Mouse (Mus musculus) induced T-regulatory cell, adult 2 months (primary cell): ENCODE results near the gene Acsf3.
A peak's percentile ranks its signal among the peaks of the same experiment; 100 is the strongest.

Experiments used
- DNase-seq: peaks from one replicate; pipeline ENCODE4 v3.0.0-alpha.2; 2012; ENCODE audit warnings: low read depth

Gene Acsf3

DNA sequence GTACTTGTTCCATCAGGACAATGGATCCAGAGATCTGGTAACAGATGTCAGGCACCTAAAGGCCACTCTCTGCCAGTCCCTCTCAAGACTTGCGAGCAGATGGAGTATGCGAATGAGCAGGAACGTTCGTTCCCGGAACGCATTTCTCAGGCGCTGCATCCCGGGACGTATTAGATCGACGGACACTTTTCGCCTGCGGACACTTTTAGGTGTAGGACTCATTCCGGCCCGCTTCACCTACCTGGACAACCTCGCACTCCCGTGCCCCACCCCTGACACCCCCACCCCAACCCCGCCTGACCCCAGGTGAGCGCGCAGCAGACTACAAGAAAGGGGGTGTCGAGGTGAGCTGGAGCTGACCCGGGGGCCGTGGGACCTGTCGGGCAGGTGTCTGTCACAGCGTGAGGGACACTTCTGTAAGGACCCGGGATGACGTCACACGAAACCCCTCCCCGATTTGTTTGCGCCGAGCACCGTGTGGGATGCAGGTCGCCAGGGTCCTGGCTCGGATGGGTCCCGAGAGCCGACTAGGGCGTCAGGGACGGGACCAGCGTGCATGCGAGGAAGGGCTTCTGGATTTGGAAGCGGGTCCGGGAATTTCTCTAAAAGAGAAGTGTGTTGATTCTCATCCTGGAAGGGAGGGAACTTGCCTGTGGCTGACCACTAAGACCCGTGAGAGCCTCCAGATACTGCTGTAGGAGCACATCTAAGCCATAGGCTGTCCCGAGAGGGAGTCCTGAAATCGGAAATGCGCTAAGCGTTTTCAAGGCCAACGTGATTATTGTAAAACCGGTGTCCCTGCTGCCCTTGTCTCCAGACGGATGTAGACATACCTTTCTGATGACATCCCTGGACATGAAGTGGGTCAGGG lies at the start of gene Acsf3:
Acsf3 (plus strand) TSS at position 202 of the 871 bp plus-strand sequence.
- DNase-seq: peak; percentile 81

DNA sequence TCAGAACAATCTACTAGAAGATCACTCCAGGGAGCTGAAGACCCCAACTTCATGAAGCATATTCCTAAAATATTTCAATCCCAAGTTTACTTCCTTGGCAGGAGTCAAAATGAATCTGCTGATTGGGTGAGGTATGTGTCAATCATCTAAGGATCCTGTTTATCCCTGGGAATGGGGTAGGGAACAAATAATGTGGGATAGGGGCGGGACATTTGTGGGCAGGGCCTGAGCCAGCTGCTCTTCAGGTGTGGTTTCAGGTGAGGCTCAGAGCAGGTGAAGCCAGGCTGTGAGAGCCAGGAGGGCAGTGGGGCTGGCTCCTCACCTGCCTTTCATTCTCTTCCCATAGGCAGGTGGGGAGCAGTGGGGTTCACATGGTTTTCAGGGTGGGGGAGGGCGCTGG lies 48.5 kb upstream of the Acsf3 start:
- no peak for DNase-seq

DNA sequence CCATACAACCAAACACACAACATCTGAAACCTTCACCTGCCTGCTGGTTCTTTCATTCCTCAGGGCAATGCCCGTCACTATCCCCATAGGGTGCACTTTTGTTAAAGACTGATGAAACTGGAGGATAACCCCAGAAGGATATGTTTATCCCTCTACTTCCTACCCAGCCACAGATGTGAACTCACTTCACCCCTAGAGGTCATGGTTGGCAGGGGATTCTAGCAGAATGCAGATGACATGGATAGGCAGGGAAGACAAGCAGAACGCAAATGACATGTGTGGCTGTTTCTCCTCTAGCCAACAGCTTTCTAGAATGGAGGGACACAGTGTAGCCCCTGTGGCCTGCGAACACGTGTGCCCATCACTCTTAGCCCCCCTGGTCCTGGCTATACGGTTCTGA lies 47.9 kb upstream of the Acsf3 start:
- DNase-seq: no peak

DNA sequence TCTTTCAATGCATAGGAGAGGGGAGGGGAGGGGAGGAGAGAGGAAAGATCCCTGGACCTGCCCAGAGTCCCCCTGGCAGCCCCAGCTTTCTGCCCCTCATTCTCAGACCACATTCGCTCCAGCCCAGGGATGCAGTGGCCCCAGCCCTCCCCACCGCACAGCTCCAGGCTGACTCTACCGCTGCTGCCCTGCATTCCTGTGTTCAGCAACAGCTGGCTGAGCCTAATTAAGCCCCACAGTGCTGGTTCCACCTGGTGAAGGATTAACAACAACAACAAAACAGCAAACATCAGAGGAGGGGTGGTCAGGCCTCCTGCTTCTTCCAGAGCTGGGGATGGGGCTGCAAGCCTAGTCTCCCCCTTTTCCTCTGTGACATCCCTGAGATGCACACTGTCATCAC lies 46.7 kb upstream of the Acsf3 start:
- DNase-seq: no peak

DNA sequence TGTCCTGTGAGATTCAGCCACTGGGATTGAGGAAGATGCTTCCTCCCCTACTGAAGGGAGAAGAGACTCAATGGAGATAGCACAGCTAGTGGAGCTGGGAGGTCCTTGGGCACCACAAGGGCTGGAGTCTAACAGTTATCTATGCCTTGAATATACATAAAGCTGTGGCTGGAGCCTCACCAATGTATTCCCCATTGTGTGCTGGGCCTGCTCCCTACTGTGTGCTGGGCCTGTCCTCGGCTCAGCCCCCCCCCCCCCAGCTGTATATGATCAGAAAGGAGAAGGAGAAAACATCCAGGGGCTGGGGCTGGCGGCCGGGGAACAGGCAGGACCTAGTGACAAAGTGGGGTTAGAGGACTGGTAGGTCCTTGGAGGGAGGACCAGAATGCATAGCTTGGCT lies 40.2 kb upstream of the Acsf3 start:
- DNase-seq: no peak

DNA sequence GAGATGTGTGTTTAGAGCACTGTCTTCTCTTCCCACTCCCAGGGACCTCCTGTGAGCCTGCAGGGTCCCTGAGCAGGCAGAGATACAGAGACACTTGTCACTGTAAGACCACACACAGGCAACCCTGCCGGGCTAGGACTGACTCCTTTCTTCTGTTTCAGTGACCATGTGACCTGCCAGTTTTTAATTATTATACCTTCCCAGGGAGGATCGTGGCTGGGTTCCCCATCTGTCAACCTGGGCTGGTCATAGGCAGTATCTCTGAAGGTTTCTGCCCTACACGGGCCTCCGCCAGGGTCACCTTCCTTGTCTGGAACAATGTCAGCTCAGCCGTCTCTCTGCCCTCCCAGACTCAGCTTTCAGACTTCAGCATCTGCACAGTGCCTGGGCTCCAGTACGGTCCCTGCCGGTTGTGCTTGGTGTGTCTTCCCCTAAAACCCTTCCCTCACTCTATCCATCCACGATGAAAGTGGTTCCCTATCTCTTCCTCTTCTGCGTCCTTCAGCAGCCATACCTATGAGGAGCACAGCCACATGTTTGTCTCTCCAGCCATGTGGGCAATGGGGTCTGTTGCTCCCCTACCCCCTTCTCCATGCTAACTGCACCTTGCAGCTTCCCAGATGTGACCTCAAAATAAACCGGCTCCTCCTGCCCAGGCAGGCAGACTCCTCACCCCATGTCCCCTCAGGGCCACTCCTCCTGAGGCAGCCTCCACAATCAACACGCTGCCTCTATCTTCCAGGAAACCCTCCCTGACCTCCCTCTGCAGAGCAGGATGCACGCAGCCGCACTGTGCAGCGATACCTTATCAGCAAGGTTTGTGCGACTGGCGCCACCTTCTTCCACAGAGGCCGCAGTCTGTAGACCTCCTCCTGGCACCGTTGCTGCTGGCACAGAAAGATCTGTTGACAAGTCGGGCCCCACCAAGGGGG lies 39.5 kb upstream of the Acsf3 start:
- no peak for DNase-seq

DNA sequence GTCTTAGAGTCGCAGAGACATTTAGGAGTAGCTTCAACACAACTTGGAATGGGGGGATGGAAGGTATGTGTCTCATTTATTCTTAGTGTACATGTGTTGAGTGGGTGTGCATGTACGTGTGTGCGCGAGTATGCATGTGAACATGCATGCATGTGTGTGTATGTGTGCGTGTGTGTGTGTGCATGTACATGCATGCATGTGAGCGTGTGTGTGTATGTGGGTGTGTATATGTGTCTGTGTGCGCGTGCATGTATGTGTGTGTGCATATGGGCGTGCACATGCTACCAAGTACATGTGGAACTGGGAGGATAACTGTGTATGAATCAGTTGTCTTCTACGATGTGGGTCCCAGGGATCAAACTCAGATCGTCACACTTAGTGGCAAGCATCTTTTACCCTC lies 38.7 kb upstream of the Acsf3 start:
- DNase-seq: no peak

DNA sequence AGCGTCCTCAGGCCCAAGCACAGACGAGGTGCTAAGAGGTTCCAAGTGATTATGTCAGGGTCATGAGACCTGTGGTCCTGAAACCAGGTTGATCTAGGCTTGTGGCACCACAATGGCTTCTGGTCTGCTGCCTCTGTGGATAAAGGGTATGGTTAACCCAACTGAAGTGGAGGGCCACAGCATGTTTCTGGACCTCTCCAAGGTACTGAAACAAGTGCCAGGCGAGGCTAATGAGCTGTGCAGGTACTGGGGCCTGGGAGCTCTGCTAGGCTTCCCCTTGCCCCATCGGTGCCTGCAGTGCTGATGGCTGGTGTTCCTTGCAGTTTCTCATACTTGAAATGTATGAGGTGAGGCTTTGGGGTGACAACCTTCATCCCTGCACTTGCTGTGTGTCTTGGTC lies 38.2 kb upstream of the Acsf3 start:
- no peak for DNase-seq

DNA sequence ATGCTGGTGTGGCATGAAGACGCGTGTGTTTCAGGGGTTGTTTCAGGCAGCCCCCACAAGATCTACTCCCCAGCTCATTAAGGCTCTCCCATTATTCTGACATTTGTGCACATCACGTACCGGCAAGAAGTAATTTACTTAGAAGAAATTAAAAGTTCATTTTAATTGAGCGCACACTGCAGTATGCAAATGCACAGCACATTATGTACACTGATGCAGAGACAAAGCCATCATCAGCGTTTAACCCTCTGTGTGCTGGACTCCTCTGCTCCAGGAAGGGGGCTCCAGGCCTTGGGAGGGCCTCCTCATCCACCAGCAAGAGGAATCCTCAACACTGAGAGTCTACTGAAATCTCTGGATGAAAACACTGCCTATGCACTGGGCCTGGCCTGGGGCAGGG lies 37.4 kb upstream of the Acsf3 start:
- no peak for DNase-seq

DNA sequence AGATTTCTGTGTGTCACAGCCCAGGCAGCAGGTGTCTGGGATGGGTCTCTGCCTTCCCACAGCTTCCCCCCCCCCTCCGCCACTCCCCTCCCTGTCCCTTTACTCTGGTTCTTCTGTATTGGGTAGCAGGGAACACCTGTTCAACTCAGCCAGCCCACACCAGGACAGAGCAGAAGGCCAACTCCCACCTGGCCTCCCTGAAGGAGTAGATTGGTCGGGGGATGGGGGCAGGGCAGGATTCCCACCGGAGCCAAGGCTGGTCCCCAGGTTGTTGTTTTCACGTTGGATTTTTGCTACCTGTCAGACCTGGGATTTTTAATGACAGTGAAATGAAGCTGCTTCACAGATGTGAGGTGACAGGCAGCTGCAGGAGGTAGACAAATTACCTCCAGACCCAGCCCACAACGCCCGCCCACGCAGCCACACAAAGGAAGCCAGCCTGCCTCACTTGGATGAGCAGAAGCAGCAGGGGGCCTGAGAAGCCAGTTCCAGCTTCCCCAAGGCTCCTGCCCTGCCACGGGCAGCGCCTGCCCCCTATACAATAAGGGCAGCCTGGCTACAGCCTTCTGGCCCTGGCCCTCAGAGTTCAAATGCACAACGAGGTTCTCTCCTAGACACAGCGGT lies 36.1 kb upstream of the Acsf3 start:
- DNase-seq: peak; percentile 69

DNA sequence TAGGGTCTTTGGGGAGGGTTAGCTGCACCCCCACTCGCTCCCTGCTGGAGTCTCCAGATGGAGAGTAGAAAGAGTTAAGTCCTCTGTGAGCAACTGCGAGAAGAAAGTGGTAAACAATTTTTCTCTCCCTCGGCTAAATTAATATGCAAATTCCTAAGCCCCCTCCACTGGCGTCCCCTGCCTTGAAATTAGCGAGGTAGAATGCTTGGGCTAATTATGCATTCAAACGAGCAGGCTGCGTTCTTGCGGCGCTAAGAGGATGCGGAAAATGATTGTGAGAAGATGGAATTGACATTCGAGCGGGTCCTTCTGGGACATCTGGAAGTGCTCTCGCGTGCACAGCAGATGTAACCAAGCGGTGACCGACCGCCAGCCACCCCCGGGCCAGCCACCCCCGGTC lies 32.8 kb upstream of the Acsf3 start:
- DNase-seq: no peak

DNA sequence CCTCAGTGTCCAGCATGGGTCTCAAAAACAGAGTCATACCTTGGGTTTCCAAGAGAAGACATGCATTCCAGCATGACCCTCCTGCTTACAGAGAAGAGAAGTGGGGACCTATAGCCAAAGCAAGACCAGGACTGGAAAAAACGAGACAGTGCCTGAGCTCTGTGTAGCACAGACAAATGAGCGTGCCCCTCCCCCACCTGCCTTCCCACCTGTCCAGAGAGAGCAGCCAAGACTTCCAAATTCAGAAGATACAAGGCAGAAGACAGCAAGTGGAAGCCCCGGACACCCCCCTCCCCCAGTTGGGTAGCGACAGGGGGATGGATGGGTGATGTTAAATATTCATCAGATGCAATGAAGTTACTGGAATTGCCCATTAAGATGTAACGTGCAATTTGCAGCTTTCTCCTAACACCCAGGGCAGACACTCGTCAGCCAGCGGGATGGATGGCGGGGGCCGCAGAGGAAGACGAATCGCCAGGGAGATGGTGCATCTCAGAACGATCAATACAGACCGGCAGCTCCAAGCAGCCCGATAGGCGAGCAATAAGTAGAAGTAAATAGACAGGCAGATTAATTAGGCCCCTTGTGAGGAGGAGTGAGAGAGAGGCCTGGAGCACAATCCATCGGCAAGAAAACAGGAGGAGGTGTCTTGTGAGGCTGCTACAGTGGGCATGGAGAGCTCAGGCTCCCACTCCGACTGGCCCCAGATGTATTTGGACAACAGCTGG lies 30.1 kb upstream of the Acsf3 start:
- DNase-seq: no peak

DNA sequence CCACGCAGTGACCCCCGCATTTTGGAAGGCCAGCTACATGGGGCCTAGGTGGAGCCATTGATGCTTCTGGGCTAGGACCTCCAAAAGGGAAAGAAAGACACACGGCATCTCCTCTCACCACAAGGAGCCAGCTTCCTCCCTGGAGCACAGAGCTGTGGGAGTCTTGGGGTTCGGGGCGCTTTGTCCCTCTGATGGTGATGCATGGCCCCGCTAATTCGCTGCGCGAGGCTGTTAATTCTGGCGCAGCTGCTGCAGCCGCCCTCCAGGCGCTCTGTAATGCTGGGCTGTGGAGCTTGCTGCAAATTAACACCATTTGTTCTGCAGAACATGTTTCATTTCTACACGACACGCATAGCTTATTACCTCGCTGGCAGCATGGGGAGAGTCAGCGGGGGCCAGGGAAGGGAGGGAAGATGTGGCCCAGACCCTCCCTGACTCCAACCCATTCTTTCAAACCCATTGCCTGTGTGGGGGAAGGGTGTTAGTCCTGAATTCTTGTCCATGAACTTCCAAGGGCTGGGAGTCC lies 29.5 kb upstream of the Acsf3 start:
- no peak for DNase-seq

DNA sequence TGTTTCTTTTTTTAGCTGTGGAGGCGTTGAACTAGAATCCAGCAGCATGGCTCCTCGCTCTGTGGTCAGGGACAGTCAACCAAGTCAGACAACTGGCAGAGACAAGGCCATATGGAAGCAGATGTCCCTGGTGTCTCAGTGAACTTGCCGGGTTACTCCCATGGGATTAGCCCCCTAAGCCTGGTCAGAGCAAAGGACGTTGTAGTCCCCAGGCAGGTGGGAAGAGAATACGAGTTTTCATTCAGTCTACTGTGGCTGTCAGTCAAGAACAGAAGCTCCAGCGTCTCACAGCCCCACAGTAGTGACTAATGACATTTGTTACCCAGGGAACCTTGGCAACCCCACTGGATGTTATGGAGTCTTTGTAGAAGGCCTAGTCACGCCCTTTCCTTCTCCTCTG lies 28.8 kb upstream of the Acsf3 start:
- DNase-seq: no peak

DNA sequence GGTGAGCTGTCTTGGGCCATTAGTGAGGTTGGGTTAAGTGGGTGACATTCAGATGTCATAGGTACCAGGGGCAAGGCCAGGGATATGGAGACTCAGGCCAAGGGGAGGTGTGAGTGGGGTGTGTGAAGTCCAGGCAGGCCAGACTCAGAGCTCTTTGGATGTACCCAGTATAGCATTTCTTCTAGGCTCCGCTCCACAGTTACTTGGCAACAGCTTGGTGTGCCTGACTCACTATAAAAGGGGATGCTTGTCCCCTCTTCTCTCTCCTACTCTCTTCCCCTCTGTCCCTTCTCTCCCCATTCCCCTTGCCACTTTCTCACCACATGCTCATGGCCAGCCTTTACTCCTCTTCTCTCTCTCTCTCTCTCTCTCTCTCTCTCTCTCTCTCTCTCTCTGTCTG lies 27.5 kb upstream of the Acsf3 start:
- DNase-seq: no peak

DNA sequence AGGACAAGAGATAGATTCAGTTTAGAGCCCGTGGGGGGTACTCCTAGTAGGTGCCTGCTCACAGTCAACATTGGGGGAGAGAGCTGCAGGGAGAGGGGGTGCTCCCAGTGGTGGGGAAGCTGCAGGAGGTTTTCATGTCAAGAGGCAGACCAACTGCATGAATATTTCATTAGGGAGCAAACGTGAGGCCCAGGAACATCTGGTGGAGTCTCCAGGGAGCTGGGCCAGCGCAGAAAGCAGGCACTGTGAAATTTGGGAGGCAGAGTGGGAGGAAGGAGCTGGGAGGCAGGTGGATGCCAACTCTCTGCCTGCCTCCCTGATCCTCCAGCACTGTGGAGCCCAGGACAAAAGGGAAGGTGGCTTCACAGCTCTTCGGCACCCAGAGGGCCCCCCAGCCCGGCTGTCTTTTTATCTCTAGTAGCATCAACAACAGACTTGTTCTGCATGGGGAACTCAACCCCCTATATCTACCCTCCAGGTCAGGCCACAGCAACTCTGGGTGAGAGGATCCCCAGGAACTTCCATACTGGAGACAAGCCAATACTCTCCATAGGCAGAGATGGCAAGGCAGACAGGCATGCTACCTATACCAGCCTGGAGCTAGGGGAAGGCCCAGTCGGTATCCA lies 25.8 kb upstream of the Acsf3 start:
- no peak for DNase-seq

DNA sequence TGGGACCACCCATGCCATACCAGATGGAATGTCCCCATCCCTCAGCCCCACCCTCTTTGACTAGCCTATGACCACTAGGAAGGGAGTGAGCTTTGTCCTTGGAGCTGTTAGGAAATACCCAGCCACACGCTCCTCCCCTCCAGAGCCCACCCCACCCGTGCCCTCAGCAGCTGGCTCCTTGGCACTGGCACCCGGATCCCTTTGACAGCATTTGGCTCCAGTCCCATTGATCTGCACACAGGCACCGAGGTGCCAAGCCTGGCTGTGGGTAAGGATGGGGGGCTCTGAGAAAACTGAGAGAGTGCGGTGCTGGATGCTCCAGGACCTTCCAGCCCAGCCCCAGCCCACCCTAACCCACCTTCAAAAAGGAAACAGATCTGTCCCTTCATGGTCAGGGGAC lies 23.9 kb upstream of the Acsf3 start:
- no peak for DNase-seq

DNA sequence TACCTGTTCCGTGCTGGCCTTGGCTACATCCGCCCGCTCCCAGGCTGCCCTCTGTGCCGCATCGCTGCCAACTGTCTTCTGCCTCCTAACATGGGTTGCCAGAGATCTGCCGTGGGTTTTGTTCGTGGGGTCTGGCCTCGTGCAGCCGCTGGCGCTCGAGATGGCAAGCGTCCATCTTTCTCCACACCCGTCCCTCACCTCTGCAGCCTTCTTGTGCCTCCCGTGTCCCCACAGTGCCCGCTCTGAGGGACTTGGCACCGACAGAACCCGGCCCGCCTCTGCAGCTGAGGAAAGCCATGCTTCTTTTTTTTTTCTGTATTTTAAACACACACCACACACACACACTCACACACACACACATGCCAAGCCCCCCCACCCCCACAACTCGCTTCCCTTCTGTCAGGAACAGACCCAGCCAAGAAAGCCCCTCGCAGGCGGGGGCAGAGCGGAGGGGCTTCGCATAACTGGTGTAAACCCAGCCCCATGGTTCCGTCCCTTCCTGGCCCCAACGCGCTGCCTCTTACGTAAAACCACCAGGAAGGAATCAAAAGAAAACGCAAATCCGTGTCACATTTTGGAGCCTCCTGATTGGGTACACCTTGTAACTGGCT lies 23.1 kb upstream of the Acsf3 start:
- no peak for DNase-seq

DNA sequence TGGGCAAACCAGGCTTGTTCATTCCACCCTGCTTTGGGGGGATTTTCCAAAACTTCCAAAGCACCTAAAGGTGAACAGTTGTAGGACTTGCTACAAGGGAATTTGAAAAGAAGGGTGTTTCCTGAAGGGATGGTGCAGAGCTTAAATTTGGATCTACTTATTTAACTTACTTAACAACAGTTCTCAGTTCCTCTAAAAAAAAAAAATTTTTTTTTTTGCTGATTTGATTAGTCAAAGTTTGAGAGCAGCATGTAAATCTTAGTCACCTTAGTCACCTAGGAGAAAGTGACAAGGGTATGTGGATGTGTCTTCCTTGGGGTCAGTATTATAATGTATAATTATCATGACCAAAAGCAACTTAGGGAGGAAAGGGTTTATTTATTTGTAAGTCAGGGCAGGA lies 16.7 kb upstream of the Acsf3 start:
- no peak for DNase-seq

DNA sequence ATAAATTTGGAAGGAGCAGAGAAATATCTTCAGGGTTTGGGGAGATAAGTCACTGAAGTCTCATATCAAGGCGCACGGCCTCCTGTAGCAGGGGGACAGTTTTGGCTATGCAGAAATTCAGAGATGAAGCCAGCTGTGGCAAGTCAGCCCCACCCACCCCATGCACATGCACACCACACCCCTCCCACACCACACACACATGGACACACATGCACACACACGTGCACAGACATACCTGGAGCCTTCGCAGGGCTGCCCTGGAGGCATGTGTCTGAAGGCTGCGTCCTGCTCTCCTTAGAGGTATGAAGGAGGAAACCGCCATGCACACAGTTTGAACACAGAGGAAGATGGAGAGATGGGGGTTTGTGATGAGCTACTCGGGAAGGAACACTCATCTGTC lies 15.2 kb upstream of the Acsf3 start:
- no peak for DNase-seq

DNA sequence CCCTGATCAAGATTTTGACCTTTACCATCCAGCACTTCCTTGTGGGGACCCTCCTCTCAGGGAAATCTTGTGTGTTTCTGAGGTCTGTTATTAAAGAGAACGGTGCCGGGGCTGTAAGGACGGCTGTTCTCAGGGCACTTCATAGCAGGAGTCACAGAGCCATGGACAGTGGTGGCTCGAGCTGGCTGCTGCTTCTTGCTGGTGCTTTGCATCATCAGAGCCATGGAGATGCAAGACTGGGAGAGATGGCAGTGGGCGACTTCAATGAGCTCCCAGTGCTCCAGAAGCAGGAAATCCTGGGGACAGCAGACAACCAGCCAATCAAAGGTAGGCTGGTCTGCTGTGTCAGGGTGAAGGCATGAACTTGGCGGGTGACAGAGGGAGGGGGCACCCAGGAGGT lies 14.2 kb upstream of the Acsf3 start:
- DNase-seq: no peak
